Mouse (Mus musculus) midbrain, embryonic 16.5 days (tissue): ENCODE measurements at regions not wholly inside any gene's neighbourhood (a gene's known extent, or its start where the extent isn't known, plus 50 kb on each side); places are given as distances from the start of the nearest gene placed in this dataset.

ENCODE experiments used
- ATAC-seq: fragments of 200-750 bp; cut with Nextera tagmentation; 2 replicates; pipeline ENCODE4 v1.8.0; 2017; ENCODE audit warnings: moderate TSS enrichment
- H3K27ac ChIP-seq: fragments of 300-500 bp; sonication (generic); 2 replicates; pipeline ENCODE4 v1.5.1; 2014; ENCODE audit warnings: mild to moderate bottlenecking, low read length, mixed read lengths
- H3K27me3 ChIP-seq: fragments of 300-500 bp; sonication (generic); 2 replicates; pipeline ENCODE4 v1.6.1; 2014; ENCODE audit warnings: low read depth, low read length, mixed read lengths; ENCODE audit not compliant: control insufficient read depth, insufficient read depth
- H3K36me3 ChIP-seq: fragments of 300-500 bp; sonication (generic); 2 replicates; pipeline ENCODE4 v1.6.1; 2014; ENCODE audit warnings: mild to moderate bottlenecking, low read length, moderate library complexity, mixed read lengths; ENCODE audit not compliant: control insufficient read depth, insufficient read depth
- H3K4me1 ChIP-seq: fragments of 300-500 bp; sonication (generic); 2 replicates; pipeline ENCODE4 v1.6.1; 2014; ENCODE audit warnings: mild to moderate bottlenecking, low read length, mixed read lengths; ENCODE audit not compliant: control insufficient read depth, insufficient read depth
- H3K4me2 ChIP-seq: fragments of 300-500 bp; sonication (generic); 2 replicates; pipeline ENCODE4 v1.6.1; 2014; ENCODE audit warnings: mild to moderate bottlenecking, low read length, mixed read lengths
- H3K4me3 ChIP-seq: fragments of 300-500 bp; sonication (generic); 2 replicates; pipeline ENCODE4 v1.5.1; 2014; ENCODE audit warnings: low read depth, mild to moderate bottlenecking, low read length, moderate library complexity, mixed read lengths
- H3K9ac ChIP-seq: fragments of 300-500 bp; sonication (generic); 2 replicates; pipeline ENCODE4 v1.6.1; 2014; ENCODE audit warnings: low read depth, low read length, mixed read lengths
- H3K9me3 ChIP-seq: fragments of 300-500 bp; sonication (generic); replicated peaks from 2 replicates; pipeline ENCODE4 v1.6.1; 2014; ENCODE audit warnings: mild to moderate bottlenecking, low read length, mixed read lengths; ENCODE audit not compliant: control insufficient read depth, poor library complexity, severe bottlenecking
- WGBS: fragments of 180-500 bp; shearing (Covaris S2); extraction: QIAGEN DNeasy Blood & Tissue Kit; methylation state at CpG from one replicate; pipeline ENCODE4 v1.1.7; 2014; 5-methylcytosine and 5-hydroxymethylcytosine counted together

- 98% methylated on average over 4 of the region's 4 CpGs for WGBS
- no peaks in the 10 kb centered on the region for H3K27me3 ChIP-seq
- H3K9me3 ChIP-seq = no peaks in the 10 kb centered on the region
- no peak overlapping the region for H3K27ac ChIP-seq
- peaks cover 6% of the 10 kb centered on the region; the same call in 1 of the 2 replicates for H3K4me1 ChIP-seq
- ATAC-seq = no peak
- no peak overlapping the region for H3K4me2 ChIP-seq
- no peaks in the 10 kb centered on the region for H3K36me3 ChIP-seq
- H3K9ac ChIP-seq = no peak overlapping the region
- no peak overlapping the region for H3K4me3 ChIP-seq
Observed at GRCm38 (mm10) chr17:9757725-9758251, 88.3 kb upstream of the Pabpc6 start.

GRCm38 (mm10) chr17:9756675-9757074 lies 87.2 kb upstream of the Pabpc6 start:
- no peak overlapping the region for H3K9ac ChIP-seq
- no peaks in the 10 kb centered on the region for H3K36me3 ChIP-seq
- H3K4me3 ChIP-seq = no peak overlapping the region
- WGBS = 78% methylated on average over 12 of the region's 12 CpGs
- no peaks in the 10 kb centered on the region for H3K27me3 ChIP-seq
- H3K4me1 ChIP-seq = 0 out of 2 replicates have a peak, but pooled peaks cover 2% of the 10 kb centered on the region
- no peak overlapping the region for H3K4me2 ChIP-seq
- H3K9me3 ChIP-seq = no peaks in the 10 kb centered on the region
- no peak for ATAC-seq
- H3K27ac ChIP-seq = peak overlapping the region; percentile 20; the same call in 1 of the 2 replicates

- ATAC-seq = no peak
- Histone ChIP-seq H3K27me3 (no peaks in the 10 kb centered on the region), H3K4me1 (0 out of 2 replicates have a peak, but pooled peaks cover 2% of the 10 kb centered on the region), H3K36me3 (no peaks in the 10 kb centered on the region), H3K4me3 (no peak overlapping the region), H3K4me2 (no peak overlapping the region), H3K27ac (0 out of 2 replicates have a peak overlapping the region, but pooled peaks have one; percentile 20), H3K9me3 (no peaks in the 10 kb centered on the region), H3K9ac (no peak overlapping the region)
- 56% methylated on average over 3 of the region's 3 CpGs for WGBS
Observed at GRCm38 (mm10) chr17:9756196-9756595, 86.7 kb upstream of the Pabpc6 start.

GRCm38 (mm10) chr17:9755576-9755975 lies 86.1 kb upstream of the Pabpc6 start:
- H3K9ac ChIP-seq = no peak overlapping the region
- H3K27ac ChIP-seq = no peak overlapping the region
- 86% methylated on average over 4 of the region's 4 CpGs for WGBS
- no peak overlapping the region for H3K4me3 ChIP-seq
- 0 out of 2 replicates have a peak, but pooled peaks cover 2% of the 10 kb centered on the region for H3K4me1 ChIP-seq
- no peak for ATAC-seq
- H3K36me3 ChIP-seq = no peaks in the 10 kb centered on the region
- no peak overlapping the region for H3K4me2 ChIP-seq
- no peaks in the 10 kb centered on the region for H3K9me3 ChIP-seq
- H3K27me3 ChIP-seq = no peaks in the 10 kb centered on the region

- Histone ChIP-seq H3K4me1 (0 out of 2 replicates have a peak, but pooled peaks cover 2% of the 10 kb centered on the region), H3K27me3 (no peaks in the 10 kb centered on the region), H3K9ac (no peak overlapping the region), H3K27ac (no peak overlapping the region), H3K36me3 (no peaks in the 10 kb centered on the region), H3K4me2 (no peak overlapping the region), H3K4me3 (no peak overlapping the region), H3K9me3 (no peaks in the 10 kb centered on the region)
- no peak for ATAC-seq
- WGBS = 94% methylated on average over 2 of the region's 2 CpGs
Observed at GRCm38 (mm10) chr17:9754884-9755405, 85.4 kb upstream of the Pabpc6 start.

- H3K9me3 ChIP-seq = no peaks in the 10 kb centered on the region
- 88% methylated on average over 4 of the region's 4 CpGs for WGBS
- no peak overlapping the region for H3K27ac ChIP-seq
Observed at GRCm38 (mm10) chr17:9752848-9753247, 83.3 kb upstream of the Pabpc6 start.

GRCm38 (mm10) chr17:9751348-9752170 lies 82.0 kb upstream of the Pabpc6 start:
- no peaks in the 10 kb centered on the region for H3K36me3 ChIP-seq
- peak overlapping the region; percentile 21; the same call in 1 of the 2 replicates for H3K9ac ChIP-seq
- no peak overlapping the region for H3K4me3 ChIP-seq
- WGBS = 43% methylated on average over 13 of the region's 13 CpGs
- no peak for ATAC-seq
- peak overlapping the region; percentile 28; the same call in 1 of the 2 replicates for H3K27ac ChIP-seq
- H3K27me3 ChIP-seq = no peaks in the 10 kb centered on the region
- H3K4me1 ChIP-seq = no peaks in the 10 kb centered on the region
- H3K9me3 ChIP-seq = no peaks in the 10 kb centered on the region
- H3K4me2 ChIP-seq = no peak overlapping the region

More at GRCm38 (mm10) chr17:9752848-9753247, 83.3 kb upstream of the Pabpc6 start:
- Histone ChIP-seq H3K4me1 (no peaks in the 10 kb centered on the region), H3K27me3 (no peaks in the 10 kb centered on the region), H3K4me2 (no peak overlapping the region), H3K9ac (no peak overlapping the region), H3K36me3 (no peaks in the 10 kb centered on the region), H3K4me3 (no peak overlapping the region)
- no peak for ATAC-seq

GRCm38 (mm10) chr17:9750046-9750445 lies 80.5 kb upstream of the Pabpc6 start:
- H3K36me3 ChIP-seq = no peaks in the 10 kb centered on the region
- H3K9me3 ChIP-seq = no peaks in the 10 kb centered on the region
- H3K4me2 ChIP-seq = no peak overlapping the region
- H3K4me1 ChIP-seq = no peaks in the 10 kb centered on the region
- no peak overlapping the region for H3K27ac ChIP-seq
- no peak overlapping the region for H3K9ac ChIP-seq
- ATAC-seq = no peak
- no peaks in the 10 kb centered on the region for H3K27me3 ChIP-seq
- 95% methylated on average over 8 of the region's 8 CpGs for WGBS
- H3K4me3 ChIP-seq = no peak overlapping the region

- H3K27ac ChIP-seq = no peak overlapping the region
- WGBS = 100% methylated on average over 3 of the region's 3 CpGs
- H3K4me1 ChIP-seq = no peaks in the 10 kb centered on the region
- no peaks in the 10 kb centered on the region for H3K36me3 ChIP-seq
- H3K9ac ChIP-seq = no peak overlapping the region
- no peaks in the 10 kb centered on the region for H3K27me3 ChIP-seq
- no peak for ATAC-seq
- H3K9me3 ChIP-seq = no peaks in the 10 kb centered on the region
- H3K4me2 ChIP-seq = no peak overlapping the region
- H3K4me3 ChIP-seq = no peak overlapping the region
Observed at GRCm38 (mm10) chr17:9749301-9749700, 79.8 kb upstream of the Pabpc6 start.
